Mouse (Mus musculus): Measurements from ENCODE around the gene Kdsr. TPM values are rescaled to one million over a fixed set of nuclear protein-coding genes. Genes with fewer than 3 reads are reported as not detected.

Kdsr gene
- polyA plus RNA-seq, 1 experiment from 2014 or later, result 21.7 TPM

- CTCF ChIA-PET, result interaction anchor here (0.6 to 1.5 kb wide), 3 partner anchors 16 to 204 kb away, joined by 3 to 5 read pairs (median 3); no protein-coding TSS in a partner anchor
These were observed 79.6 kb downstream of the Kdsr start for GRCm38 (mm10) chr1:106679800-106680515.

GRCm38 (mm10) chr1:106678060-106678478, 81.5 kb downstream of the Kdsr start:
- no peaks in the 10 kb centered on the region for H3K27me3 ChIP-seq
- DNase-seq (ENCODE audit: low read depth, low spot score) (no peak), ATAC-seq (no peak)
- no peak for TF ChIP-seq CTCF (IDR thresholded peaks at IDR 0.05)
- in situ Hi-C loops (cut with MboI; ENCODE audit: low pct_unique_long_range_greater_than_20kb), result no loop called here
- ChIA-PET POLR2A (interaction anchor here (0.6 kb wide), 1 partner anchor 34 kb away, joined by 4 read pairs; no protein-coding TSS in a partner anchor), CTCF (no interaction called here)

More at GRCm38 (mm10) chr1:106679800-106680515, 79.6 kb downstream of the Kdsr start:
- in situ Hi-C loops (cut with MboI; ENCODE audit: low pct_unique_long_range_greater_than_20kb), result no loop called here
- no peaks in the 10 kb centered on the region for H3K27me3 ChIP-seq
- TF ChIP-seq CTCF (IDR thresholded peaks at IDR 0.05), result no peak
- ATAC-seq (no peak), DNase-seq (ENCODE audit: low read depth, low spot score) (no peak)
- POLR2A ChIA-PET, result interaction anchor here (0.5 to 0.8 kb wide), 2 partner anchors 11 to 201 kb away, joined by 3 read pairs; no protein-coding TSS in a partner anchor

Other genes with a start within 250 kb of the Kdsr start
- 11.7 TPM for gene Bcl2, start 45.5 kb downstream of the Kdsr start, polyA plus RNA-seq (2021)
- gene Vps4b, start 37.0 kb upstream of the Kdsr start, polyA plus RNA-seq (2021), result 92.3 TPM
- not detected for gene Serpinb5, start 101.4 kb upstream of the Kdsr start, polyA plus RNA-seq (2021)
- not detected for gene Serpinb12, start 174.7 kb upstream of the Kdsr start, polyA plus RNA-seq (2021)
- gene Serpinb13, start 221.3 kb upstream of the Kdsr start, polyA plus RNA-seq (2021), result not detected